Mouse (Mus musculus): ENCODE results near the gene Gnao1.
A peak's percentile ranks its signal among the peaks of the same experiment; 100 is the strongest.

Gnao1 gene

DNA sequence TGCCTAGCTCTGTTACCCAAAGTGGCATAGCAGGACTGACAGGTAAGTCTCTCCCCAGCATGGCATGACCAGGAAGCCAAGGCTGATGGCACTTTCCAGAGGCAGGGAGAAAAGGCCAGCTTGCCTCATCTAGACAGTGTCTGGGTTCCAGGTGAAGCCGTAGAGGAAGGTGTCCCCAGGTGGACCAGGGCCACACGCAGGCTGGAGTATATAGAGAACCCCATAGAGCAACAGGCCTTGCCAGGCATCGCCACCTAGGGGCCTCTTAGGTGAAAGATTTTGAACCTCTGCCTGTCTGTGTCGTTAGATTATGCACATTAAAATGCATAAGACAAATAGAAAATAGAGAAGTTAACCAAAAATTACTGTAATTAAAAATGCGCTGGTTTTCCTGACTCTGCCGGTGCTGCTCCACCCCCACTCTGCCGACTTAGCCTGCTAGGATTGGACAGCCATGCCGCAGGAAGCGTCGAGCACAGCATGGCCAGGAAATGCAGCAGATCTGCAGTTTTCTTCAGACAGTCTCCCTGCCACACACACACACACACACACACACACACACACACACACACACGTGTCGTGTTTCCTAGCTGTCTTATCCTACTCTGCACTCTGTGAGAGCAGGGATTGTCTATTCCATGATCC lies 34.2 kb downstream of the Gnao1 start:
- no peak for DNase-seq (ENCODE audit: low spot score in 2 of 2)

DNA sequence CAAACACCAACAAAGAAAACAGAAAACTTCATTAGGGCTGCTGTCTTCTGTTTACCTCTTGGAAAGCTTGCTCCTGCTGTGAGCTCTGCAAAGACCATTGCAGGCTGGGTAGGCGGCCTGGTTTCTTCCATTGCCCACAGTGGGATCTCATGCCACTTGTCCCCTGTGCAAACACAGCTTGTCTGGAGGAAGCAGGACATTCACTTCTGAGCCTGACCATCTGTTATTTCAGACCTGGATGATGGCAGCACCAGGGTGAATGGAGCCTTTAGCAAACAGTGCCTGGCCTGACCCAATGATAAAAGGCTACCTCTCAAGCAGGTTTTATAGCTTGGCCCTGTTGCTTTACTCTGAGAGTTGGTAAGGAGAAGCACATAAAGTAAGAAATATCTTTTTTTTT lies 35.4 kb downstream of the Gnao1 start:
- no peak for DNase-seq (ENCODE audit: low spot score in 2 of 2)

DNA sequence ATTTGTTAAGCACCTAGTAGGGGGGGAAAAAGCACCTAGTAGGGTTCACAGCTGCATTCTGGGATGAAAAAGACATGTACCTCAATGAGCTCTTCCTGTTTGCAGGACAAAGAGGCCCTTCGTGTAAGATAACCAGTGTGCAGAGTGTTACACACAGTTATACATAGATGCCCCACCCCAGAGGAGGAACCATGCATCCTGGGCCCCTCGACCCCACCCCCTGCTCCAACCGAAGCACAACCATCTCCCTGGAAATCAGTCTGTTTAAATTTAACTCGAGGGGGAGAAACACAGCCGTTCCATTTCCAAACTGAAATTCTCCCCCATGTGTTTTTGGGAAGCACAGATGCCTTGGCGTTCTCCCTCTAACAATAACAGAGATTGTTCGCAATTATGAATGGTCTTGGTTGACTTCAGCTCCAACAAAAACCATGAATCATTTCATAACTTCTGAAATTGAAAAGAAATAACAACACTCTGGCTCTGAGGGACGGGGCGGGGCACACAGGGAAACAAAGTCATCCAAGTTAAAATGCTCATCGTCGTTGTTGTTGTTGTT lies 42.4 kb downstream of the Gnao1 start:
- no peak for DNase-seq (ENCODE audit: low spot score in 2 of 2)

DNA sequence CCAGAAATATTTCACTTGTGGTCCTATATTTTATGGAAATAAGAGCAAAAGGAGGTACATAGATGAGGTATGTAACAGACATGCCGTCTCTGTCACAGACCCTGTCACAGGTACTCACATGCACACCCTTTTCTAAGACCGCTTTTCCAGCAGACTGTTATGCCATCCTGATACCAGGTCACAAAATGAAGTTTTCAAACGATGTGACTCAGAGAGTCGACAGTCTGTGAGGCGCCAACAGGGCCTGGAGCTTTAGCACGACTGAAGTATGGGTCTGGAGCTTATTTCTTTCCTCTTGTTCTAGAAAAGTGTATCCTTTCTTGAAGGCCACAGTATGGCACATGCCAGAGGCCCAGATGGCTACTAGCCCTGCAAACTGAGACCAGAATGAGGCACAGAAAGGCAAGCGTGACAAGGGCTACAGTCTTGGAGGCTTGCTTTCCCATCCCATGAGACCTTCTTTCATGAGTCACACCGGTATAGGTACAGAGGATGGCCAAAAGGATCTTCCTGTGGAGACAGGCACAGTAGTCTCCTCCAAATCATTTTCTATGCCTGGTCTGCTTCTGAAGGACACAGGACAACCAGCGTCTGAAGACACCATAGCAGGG lies 43.2 kb downstream of the Gnao1 start:
- no peak for DNase-seq (ENCODE audit: low spot score in 2 of 2)

DNA sequence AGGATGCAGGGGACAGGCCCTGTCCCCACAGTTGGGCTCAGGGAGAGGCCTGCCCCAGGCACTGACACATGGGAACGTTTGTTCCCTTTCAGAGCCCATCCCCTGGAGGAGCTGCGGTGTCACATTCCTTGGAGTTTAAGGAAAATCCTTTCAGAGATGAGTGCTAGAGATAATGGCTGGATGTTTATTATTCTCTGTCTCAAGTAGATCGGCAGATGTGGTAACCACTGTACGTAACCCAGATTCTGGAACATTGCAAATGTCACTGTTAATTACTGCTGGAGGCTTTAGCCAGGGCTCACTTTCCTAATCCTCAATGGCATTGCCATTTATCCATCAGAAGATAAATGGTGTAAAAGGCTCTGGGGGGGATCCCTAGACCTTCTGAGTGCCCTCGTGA lies 44.9 kb downstream of the Gnao1 start:
- DNase-seq (ENCODE audit: low spot score in 2 of 2), result no peak

DNA sequence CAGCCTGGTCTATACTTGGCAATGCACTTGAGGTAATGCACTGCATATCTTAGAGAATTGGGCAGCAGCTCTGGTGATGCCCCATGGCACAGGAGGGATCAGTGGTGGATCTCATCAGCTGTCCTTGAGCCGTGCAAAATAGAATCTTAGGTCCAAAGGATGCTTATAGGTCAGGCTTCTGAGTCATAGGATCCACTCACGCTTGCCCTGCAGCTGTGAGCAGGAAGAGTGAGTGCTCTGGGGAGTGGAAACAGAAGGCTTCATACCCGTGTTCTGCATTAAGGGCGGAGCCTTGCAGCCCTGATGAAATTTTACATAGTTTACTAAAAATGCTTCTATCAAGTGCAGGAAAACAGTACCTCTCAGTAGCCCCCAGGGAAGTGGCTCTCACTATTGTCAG lies 45.5 kb downstream of the Gnao1 start:
- no peak for DNase-seq (ENCODE audit: low spot score in 2 of 2)

DNA sequence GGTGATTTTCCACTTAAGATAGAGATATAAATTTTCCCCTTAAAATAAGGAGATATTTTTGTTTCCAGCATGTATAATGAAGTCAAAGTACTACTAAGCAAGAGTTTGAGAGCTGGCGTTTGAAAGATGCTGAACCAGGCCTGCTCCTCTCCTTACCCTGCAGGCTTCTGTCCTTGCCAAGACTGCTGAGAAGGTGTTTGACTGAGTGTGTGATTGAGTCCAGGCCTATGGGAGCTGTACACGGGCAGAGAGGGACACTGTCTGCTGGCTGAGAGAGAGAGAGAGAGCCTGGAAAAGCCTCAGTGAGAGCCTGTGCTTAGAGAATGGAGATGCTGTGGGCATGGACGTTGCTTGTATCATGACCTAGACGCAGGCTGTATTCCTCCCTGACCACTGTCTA lies 47.4 kb downstream of the Gnao1 start:
- DNase-seq (ENCODE audit: low spot score in 2 of 2), result no peak

DNA sequence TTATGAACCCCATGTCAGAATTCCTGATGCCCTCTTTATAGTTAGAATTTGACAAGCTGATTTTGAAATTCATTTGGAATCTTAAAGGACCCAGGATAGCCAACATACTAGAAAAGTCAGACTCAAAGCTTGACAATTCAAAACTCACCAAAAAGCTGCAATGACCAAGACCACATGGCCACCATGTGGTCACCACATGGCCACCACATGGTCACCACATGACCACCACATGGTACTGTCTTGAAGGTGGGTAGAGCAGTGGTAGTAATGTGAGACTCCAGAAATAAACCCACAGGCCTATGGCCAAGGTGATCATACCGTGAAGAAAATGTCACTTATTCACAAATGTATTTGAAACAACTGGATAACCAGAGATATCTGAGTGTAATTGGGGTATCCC lies 48.5 kb downstream of the Gnao1 start:
- DNase-seq (ENCODE audit: low spot score in 2 of 2), result no peak

DNA sequence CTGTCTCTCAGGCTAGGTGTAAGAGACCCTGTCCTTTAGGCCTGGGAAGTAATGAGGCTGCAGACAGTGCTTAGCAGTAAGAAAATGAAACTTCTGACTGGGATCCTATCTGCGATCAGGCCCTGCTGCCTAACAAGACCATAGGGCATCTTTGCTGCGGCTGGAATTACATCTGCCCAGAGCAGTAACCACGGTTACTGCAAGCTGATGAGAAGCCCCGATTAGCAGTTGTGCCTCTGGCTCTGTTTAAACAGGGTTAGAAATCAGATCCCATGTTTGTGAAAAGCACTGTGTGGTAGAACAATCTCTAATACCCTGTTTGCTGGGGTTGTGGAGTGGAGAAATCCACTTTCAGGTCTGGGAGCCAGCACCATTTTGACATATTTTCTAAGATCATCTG lies 50.3 kb downstream of the Gnao1 start:
- no peak for DNase-seq (ENCODE audit: low spot score in 2 of 2)

DNA sequence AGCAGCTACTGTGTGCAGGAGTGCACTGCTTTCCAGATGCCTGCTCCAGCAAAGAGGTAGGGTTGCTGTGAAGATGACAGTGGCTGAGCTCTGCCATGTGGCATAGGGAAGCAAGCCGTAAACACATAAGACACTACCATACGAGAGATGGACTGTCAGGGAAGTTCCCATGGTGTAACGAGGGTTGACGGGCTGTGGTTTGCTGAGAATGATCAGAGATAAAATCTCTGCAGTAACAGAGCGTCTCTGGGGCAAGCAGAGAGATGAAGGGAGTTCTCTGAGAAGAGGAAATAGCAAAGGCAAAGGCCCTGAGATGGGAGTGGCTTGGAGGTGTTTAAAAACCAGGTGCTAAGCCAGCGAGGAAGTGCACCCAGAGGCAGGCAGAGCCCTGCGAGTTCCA lies 54.3 kb downstream of the Gnao1 start:
- peak; percentile 7 to 9 for DNase-seq (ENCODE audit: low spot score in 2 of 2)

DNA sequence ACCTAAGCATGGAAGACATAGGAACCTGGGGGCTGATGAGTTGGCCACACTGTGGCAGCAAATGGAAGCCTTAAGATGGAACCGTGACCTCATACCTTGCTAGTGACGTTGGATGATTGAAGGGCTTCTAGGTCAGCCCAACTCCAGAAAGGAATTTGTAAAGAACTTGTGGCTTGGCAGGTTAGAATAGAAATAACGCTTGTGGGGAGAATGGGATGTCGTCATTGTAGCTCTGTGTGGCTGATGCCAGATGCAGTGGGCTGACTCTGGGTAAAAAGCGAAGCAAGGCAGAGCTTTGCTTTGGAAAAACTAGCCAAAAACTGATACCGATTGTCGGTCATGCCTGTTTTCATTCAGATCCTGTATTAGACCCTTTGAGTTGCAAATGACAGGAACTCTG lies 56.5 kb downstream of the Gnao1 start:
- DNase-seq (ENCODE audit: low spot score in 2 of 2), result no peak

DNA sequence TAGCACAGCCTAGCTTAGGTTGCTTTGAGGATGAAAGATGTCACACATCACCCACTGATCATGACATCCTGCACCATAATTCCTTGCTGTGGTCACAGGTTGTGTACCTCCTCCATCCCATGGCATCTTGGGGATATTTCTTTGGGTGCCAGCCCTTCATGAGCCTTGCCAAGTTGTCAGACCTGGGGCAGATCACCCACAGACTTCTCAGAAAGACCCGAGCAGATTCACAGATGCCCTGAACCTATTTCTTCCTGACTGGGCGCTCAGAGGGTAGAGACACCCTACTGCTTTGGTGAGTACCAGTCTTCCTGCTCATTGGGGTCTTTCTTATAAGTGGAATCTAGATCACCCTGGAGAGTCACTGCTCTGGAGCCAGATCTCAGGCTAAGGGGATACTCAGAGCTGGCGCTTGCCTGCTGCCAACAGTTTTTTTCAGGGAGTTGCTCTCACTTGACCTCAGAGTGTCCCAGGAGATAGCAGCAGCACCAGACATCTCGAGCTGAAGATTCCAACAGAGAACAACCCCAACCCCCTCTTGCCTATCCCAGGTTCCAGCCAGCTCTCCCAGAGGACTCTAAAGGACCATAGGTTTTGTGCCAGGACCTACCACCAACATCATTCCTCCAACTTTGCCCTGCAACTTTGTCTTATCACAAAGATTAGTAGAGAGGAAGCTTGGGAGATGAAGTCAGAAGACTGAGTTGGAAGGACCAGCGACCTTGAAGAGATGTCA lies 58.9 kb downstream of the Gnao1 start:
- DNase-seq (ENCODE audit: low spot score in 2 of 2), result no peak

DNA sequence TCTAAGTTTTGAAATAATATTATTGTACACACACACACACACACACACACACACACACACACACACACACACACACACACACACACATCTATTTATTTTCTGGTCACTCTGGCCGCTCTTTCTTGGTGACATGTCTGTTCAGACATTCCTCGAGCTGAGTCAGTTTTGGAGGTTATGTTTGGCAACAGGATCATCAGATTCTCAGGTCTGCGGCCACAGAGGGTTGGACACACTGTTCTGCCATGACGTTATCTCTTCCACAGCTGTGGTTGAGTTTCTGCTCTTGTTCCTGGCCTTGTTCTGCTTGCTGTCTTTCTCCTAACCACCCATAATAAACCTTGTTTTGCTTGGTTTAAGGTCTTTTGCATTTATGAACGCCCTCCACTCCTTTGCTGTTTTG lies 61.5 kb downstream of the Gnao1 start:
- no peak for DNase-seq (ENCODE audit: low spot score in 2 of 2)

DNA sequence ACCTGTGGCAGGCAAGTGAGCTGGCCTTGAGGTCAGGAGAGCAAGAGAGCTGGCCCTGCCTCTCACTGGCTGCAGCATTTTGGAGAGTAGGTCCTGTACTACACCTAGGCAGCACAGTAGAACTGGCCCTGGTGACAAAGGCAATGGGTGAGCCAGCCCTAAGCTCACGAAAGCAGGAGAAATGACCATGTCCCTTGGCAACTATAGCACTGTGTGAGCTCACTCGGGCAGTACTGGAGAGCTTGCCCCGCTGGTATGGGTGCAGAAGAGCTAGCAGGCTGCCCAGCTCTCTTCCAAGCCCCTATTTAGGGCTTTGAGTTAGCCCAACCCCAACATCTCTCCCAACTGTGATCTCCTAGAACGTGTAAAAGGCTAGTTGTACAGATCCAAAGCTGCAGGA lies 68.6 kb downstream of the Gnao1 start:
- DNase-seq (ENCODE audit: low spot score in 2 of 2), result no peak

DNA sequence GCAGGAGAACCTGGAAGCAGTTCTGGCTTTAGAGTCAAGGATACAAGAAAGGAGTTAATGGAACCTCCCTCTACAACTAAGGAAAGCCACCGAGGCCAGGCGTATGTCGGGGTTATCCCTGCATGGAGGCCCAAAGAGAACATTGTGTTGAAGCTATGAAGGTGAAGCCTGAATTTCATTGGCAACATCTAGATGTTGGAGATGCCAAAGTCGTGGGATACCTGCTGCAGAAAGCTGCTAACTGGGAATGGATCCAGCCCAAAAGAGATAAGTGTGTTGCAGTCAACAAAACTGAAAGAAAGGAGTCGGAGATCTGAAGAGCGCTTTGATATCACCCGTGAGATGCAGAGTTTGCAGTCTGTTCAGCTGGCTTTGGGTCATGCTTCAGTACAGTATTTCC lies 70.2 kb downstream of the Gnao1 start:
- DNase-seq (ENCODE audit: low spot score in 2 of 2), result no peak

DNA sequence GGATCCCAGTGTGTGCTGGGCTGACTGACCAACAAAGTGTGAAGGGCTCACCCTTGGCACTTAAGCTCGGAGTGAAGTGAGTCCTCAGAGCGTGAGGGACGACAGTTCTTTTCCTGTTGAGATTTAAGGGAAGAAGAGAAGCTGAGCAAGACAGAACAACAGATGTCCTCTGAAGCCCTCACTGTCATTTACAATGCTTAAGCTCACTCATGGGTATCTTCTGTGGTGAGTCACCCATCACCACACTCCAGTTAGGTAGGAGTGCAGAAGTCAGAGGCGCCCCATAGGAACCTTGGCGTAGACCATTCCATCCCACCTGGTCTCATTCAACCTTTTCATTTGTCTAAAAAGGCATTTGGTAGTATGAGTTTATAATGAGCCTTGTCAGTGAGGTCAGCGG lies 71.6 kb downstream of the Gnao1 start:
- DNase-seq (ENCODE audit: low spot score in 2 of 2), result no peak

DNA sequence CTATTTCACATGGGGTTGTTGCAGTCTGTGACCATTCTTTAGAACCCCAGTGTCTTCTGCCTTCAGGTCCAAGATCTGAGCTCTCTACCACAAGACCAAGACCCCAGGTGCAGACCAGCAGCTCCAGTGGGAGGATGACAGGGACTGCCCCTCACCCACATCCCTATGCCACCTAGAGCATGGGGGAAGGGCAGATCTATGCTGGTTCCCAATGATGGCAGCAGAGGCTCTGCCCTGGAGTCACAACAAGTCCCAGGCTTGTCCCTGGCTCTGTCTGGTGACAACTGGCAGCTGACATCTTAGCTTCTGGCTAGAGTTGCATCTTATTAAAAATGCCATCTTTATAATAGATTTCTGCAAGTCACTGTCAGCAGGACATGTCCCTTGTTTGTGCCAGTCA lies 73.5 kb downstream of the Gnao1 start:
- DNase-seq (ENCODE audit: low spot score in 2 of 2), result no peak

DNA sequence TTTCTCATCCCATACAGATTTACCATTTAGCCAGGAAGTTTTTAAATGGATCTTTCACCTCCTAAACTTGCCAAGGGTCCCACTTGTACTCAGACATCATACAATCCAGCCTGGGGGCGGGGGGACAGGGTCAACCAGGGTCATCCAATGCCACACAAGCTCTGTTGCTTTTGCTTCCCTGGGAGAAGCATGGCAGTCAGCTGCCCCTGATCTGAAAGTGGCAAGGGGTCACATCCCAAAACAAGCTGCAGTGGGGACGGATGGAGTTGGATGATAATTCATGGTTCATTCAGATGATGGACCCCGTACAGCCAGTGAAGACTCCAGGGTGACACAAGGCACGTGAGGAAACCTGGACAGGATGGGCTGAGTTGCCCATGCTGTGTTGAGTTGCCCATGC lies 74.0 kb downstream of the Gnao1 start:
- DNase-seq (ENCODE audit: low spot score in 2 of 2), result no peak

DNA sequence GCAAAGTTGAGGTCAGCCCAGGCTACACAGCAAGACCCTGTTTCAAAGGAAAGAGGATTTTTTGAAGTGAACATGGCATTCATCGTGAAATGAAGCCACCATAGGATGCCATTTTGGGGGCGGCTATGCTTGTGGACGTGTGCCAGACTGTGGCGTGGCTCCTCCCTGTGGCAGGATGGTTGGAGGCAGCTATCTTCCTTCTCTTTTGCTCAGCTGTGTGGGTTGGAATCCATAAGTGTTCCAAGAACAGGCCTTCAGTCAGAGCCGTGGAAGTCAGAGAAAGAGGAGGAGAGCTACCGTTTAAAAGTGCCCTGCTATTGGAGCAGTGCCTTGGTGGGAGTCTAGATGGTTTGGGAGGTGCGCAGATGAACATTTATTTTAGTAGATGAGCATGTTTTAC lies 74.5 kb downstream of the Gnao1 start:
- no peak for DNase-seq (ENCODE audit: low spot score in 2 of 2)

DNA sequence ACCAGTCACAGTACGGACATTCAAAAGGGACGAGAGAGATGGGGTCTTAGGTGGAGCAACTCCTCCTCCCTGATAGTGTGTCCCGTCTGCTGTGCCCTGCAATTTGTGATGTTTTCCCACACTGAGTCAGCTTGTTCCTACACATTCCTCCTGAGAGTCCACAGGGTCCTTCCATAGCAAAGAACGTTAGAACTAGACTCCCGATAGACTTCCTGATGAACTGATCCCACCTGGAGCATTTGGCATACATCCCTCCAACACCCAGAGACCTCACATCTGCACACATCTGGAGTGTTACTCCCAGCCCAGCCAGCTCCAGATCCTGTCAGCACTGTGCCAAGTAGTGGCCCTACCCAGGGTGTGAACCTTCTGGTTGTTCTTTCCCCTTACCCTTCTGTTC lies 76.4 kb downstream of the Gnao1 start:
- no peak for DNase-seq (ENCODE audit: low spot score in 2 of 2)

DNA sequence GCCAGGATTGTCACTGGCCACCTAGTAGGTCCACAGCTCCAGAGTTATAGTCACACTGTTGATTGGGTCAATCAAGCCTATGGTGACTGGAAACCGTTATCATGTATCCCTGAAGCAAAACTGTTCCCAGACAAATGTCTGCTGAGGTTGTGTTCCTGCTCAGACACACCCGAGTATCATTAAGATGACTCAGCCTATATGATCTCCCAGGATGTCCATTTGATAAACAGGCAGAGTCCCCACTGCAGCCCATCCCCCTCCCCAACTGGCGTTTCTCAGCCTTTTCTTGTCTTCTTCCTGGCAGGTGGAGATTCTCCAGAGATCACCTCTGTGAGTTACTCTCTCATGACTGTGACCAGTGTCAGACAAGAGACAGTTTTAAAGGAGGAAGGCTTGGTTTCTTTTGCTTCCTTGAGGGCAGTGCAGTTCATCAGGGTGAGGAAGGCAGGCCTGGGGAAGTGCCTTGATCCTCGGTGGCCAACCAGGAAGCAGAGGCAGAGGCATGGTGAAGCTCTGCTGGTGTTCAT lies 78.4 kb downstream of the Gnao1 start:
- no peak for DNase-seq (ENCODE audit: low spot score in 2 of 2)

DNA sequence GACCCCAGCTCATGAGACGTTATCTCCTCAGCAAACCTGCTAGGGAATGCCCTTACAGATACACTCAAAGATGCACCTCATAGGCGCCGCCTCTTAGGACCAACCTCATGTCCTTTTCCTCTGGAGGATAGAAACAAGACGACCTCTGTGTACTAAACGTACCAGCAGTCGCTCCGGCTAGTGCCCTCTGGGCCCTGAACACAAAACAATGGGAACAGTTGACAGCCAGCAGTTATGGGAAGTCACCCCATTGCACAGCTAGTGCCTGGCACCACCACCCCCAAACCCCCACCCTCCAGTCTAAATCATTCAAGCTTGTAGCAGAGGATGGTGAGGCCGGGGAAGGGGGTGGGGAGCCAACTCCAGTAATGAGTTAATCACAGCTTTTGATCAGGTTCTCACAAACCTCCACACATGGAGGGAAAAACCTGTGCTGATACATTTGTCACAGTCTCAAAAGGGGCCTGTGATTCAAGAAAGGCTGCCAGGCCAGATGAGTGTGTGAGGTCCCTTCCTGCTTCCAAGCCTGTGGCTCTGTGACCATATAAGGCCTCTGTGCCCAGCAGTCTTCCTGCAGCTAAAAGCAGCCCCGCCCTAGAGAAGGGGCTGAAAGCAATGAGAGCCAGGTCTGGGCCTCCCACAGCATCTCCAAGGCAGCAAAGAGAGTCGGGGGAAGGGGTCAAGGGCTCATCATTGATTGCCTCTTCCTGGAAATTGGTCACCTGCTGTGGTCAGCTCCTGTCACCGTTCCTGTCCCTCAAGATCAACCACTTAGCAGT lies 79.1 kb downstream of the Gnao1 start:
- no peak for DNase-seq (ENCODE audit: low spot score in 2 of 2)

All from thymus, postnatal 10 days (tissue).